Mouse (Mus musculus): ENCODE data around the gene Nlrp6.

DNA sequence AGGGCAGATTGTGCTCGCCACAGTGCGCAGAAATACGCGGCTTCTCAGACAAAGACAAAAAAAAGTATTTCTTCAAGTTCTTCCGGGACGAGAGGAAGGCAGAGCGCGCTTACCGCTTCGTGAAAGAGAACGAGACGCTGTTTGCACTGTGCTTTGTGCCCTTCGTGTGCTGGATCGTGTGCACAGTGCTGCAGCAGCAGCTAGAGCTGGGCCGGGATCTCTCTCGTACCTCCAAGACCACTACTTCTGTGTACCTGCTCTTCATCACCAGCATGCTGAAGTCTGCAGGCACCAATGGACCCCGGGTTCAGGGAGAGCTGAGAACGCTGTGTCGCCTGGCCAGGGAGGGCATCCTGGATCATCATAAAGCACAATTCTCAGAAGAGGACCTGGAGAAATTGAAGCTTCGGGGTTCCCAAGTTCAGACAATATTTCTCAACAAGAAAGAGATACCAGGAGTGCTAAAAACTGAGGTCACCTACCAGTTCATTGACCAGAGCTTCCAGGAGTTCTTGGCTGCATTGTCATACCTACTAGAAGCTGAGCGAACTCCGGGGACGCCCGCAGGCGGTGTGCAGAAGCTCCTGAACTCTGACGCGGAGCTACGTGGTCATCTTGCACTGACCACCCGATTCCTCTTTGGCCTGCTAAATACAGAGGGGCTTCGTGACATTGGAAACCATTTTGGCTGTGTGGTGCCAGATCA lies 2.5 kb downstream of the Nlrp6 start:
- no peak for TF ChIP-seq POLR2A (IDR thresholded peaks at IDR 0.05; ENCODE audit: control insufficient read depth, low read depth, low read length)
- TF ChIP-seq CTCF (IDR thresholded peaks at IDR 0.05; ENCODE audit: control insufficient read depth, insufficient read depth, insufficient replicate concordance, low read depth, low read length) = no peak

Data from testis, adult 2 months (tissue).